Mouse (Mus musculus): ENCODE results near the gene Sspn.

Gene Sspn

DNA sequence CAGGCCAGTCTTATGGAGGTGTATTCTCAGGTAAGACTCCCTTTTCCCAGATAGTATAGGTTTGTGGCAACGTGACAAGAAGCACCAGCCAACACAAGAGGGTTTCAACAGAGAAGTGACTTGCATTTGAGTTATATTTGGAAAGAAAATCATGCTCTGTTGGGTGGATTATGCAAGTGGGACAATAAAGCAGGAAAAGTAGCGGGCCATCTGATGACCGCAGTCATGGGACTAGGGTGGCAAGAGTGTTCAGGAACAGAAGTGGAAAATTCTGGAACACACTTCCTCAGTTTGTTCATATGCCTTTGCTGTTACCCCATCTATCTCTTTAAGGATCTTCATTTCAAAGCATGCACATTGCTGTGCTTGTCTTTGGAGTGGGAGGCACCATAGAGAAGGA is 82.9 kb downstream of the Sspn start:
- DNase-seq (ENCODE audit: low spot score), result no peak
